Mouse (Mus musculus) liver, embryonic 13.5 days (tissue): Measurements from ENCODE around the gene Atox1. TPM values are rescaled to one million over a fixed set of nuclear protein-coding genes. Genes with fewer than 3 reads are reported as not detected.
A peak's percentile ranks its signal among the peaks of the same experiment; 100 is the strongest.

Source experiments
- ATAC-seq: fragments of 200-750 bp; cut with Nextera tagmentation; 2 replicates; pipeline ENCODE4 v1.8.0; 2017; ENCODE audit warnings: low read depth, mild to moderate bottlenecking, moderate number of reproducible peaks, moderate library complexity
- DNase-seq: peaks from one replicate; pipeline ENCODE4 v3.0.0; 2022
- H3K27ac ChIP-seq: fragments of 300-500 bp; sonication (generic); 2 replicates; pipeline ENCODE4 v1.5.1; 2015; ENCODE audit warnings: moderate library complexity, mild to moderate bottlenecking, inconsistent platforms
- H3K27me3 ChIP-seq: fragments of 300-500 bp; sonication (generic); 2 replicates; pipeline ENCODE4 v1.6.1; 2015; ENCODE audit warnings: mild to moderate bottlenecking, inconsistent platforms
- H3K36me3 ChIP-seq: fragments of 300-500 bp; sonication (generic); 2 replicates; pipeline ENCODE4 v1.6.1; 2015; ENCODE audit warnings: mild to moderate bottlenecking, inconsistent platforms
- H3K4me1 ChIP-seq: fragments of 300-500 bp; sonication (generic); replicated peaks from 2 replicates; pipeline ENCODE4 v1.6.1; 2015; ENCODE audit warnings: inconsistent platforms
- H3K4me2 ChIP-seq: fragments of 300-500 bp; sonication (generic); 2 replicates; pipeline ENCODE4 v1.6.1; 2015; ENCODE audit warnings: inconsistent platforms, mild to moderate bottlenecking, moderate library complexity
- H3K4me3 ChIP-seq: fragments of 300-500 bp; sonication (generic); replicated peaks from 2 replicates; pipeline ENCODE4 v1.5.1; 2015; ENCODE audit warnings: mild to moderate bottlenecking, inconsistent platforms
- H3K9ac ChIP-seq: fragments of 300-500 bp; sonication (generic); 2 replicates; pipeline ENCODE4 v1.6.1; 2015; ENCODE audit warnings: mild to moderate bottlenecking, inconsistent platforms
- H3K9me3 ChIP-seq: fragments of 300-500 bp; sonication (generic); replicated peaks from 2 replicates; pipeline ENCODE4 v1.6.1; 2016; ENCODE audit warnings: inconsistent platforms
- WGBS: fragments of 180-500 bp; shearing (Covaris S2); methylation state at CpG from one replicate; pipeline ENCODE4 v1.1.7; 2015; ENCODE audit not compliant: insufficient replicate concordance; 5-methylcytosine and 5-hydroxymethylcytosine counted together
- polyA plus RNA-seq: library from polyadenylated mRNA; unstranded; fragments of >200 nt; fragmentation: Nextera tagmentation; extraction: Ambion mirVana; gene quantifications from 2 replicates; pipeline ENCODE4 v1.2.1, GENCODE M21; 2015

Atox1 gene
- polyA plus RNA-seq, 1 experiment from 2014 or later: 205 TPM

- 67% methylated on average over 2 of the region's 2 CpGs for WGBS
- ATAC-seq: no peak
- no peak overlapping the region for H3K4me2 ChIP-seq
- no peak for DNase-seq
- H3K36me3 ChIP-seq: no peaks in the 10 kb centered on the region
- no peak overlapping the region for H3K9ac ChIP-seq
- H3K27me3 ChIP-seq: no peaks in the 10 kb centered on the region
- H3K4me1 ChIP-seq: peaks cover 18% of the 10 kb centered on the region
- H3K4me3 ChIP-seq: no peak overlapping the region
- no peak overlapping the region for H3K27ac ChIP-seq
- no peaks in the 10 kb centered on the region for H3K9me3 ChIP-seq
Observed at GRCm38 (mm10) chr11:55413416-55413796, 47.6 kb downstream of the Atox1 start.

GRCm38 (mm10) chr11:55412680-55413415 is 48.2 kb downstream of the Atox1 start:
- no peaks in the 10 kb centered on the region for H3K27me3 ChIP-seq
- H3K4me1 ChIP-seq: peaks cover 15% of the 10 kb centered on the region
- H3K36me3 ChIP-seq: 0 out of 2 replicates have a peak, but pooled peaks cover 3% of the 10 kb centered on the region
- ATAC-seq (no peak), DNase-seq (no peak)
- H3K27ac ChIP-seq: no peak overlapping the region
- 66% methylated on average over 10 of the region's 10 CpGs for WGBS
- H3K4me2 ChIP-seq: no peak overlapping the region
- no peak overlapping the region for H3K9ac ChIP-seq
- no peak overlapping the region for H3K4me3 ChIP-seq
- H3K9me3 ChIP-seq: no peaks in the 10 kb centered on the region

DNA sequence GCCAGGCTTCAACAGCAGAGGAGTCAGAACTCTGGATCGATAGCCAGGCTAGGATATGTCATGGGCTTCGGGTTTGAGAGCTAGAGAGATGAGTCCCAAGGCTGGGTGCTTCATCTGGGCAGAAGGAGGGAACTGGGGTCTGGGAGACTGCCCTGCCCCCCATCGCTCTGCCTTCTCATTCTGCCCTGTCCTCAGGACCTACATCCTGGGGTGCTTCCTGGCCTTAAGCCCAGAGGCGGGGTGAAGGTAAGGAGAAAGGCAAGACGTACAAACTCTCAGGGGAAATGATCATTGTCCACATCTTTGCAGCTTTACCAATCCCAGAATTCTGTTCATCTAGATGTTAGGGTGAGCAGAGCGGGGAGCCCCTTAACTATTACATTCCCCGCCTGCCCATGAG is 49.0 kb downstream of the Atox1 start:
- no peak overlapping the region for H3K4me2 ChIP-seq
- H3K4me3 ChIP-seq: no peak overlapping the region
- 62% methylated on average over 7 of the region's 7 CpGs for WGBS
- peaks cover 15% of the 10 kb centered on the region for H3K4me1 ChIP-seq
- H3K27ac ChIP-seq: no peak overlapping the region; the same call in 1 of the 2 replicates
- no peak for DNase-seq
- H3K36me3 ChIP-seq: 0 out of 2 replicates have a peak, but pooled peaks cover 6% of the 10 kb centered on the region
- no peaks in the 10 kb centered on the region for H3K9me3 ChIP-seq
- ATAC-seq: no peak
- H3K9ac ChIP-seq: no peak overlapping the region
- H3K27me3 ChIP-seq: no peaks in the 10 kb centered on the region

GRCm38 (mm10) chr11:55410502-55410901 is 50.5 kb downstream of the Atox1 start:
- Histone ChIP-seq H3K27ac (no peak overlapping the region; the same call in 1 of the 2 replicates), H3K4me3 (no peak overlapping the region), H3K27me3 (no peaks in the 10 kb centered on the region), H3K36me3 (0 out of 2 replicates have a peak, but pooled peaks cover 6% of the 10 kb centered on the region), H3K9ac (no peak overlapping the region), H3K9me3 (no peaks in the 10 kb centered on the region), H3K4me2 (no peak overlapping the region), H3K4me1 (peaks cover 11% of the 10 kb centered on the region)
- DNase-seq: no peak
- WGBS: 37% methylated on average over 3 of the region's 3 CpGs
- ATAC-seq: no peak

GRCm38 (mm10) chr11:55410005-55410404 is 51.0 kb downstream of the Atox1 start:
- Histone ChIP-seq H3K27me3 (no peaks in the 10 kb centered on the region), H3K4me2 (no peak overlapping the region), H3K9ac (no peak overlapping the region), H3K9me3 (no peaks in the 10 kb centered on the region), H3K27ac (no peak overlapping the region), H3K4me3 (no peak overlapping the region), H3K36me3 (0 out of 2 replicates have a peak, but pooled peaks cover 6% of the 10 kb centered on the region), H3K4me1 (peaks cover 7% of the 10 kb centered on the region)
- ATAC-seq (no peak), DNase-seq (no peak)
- WGBS: 61% methylated on average over 3 of the region's 3 CpGs

GRCm38 (mm10) chr11:55407133-55407532 is 53.9 kb downstream of the Atox1 start:
- H3K27ac ChIP-seq: no peak overlapping the region
- DNase-seq: no peak

DNA sequence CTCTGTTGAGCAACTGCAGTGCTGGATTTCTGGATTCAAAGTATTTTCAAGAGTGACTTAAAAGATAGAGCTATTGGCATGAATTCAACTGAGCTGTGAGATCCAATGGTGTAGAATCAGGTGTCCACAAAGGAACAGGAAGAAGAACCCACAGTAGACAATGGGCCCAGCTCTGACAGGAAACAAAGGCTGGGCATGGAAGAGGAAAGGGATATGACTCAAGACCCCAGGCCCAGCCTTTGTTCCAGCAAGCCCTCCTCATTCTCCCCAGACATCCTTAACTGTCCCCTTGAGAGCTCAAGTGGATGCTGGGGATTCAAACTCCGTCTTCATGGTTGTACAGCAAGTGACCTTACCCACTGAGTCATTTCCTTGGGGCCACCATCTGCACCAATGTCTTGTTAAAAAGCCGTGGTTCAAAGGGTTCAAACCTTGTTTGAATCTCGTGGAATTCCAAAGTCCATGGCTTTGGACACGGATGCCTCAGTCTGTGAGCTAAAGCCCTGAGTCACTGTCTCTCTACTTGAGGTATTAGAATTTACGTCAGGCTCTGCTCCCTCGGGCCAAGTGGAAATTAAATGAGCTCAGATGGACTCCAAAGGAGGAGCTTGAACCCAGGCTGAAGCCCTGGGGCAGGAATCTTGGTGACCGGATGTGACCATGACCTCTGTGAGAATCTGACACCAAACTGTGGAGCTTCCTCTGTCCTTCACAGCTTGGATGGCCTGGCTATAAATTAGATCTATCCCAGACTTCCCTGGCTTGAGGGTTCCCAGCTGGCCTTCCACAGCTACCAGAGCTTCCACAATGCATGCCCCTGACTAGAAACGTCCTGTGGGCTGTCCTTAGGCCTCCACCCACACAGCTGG is 55.2 kb downstream of the Atox1 start:
- ATAC-seq (0 out of 2 replicates have a peak, but pooled peaks have one; percentile 31), DNase-seq (no peak)
- Histone ChIP-seq H3K4me1 (no peaks in the 10 kb centered on the region), H3K27ac (peak overlapping the region; percentile 25; the same call in 1 of the 2 replicates), H3K27me3 (no peaks in the 10 kb centered on the region), H3K4me2 (no peak overlapping the region), H3K36me3 (0 out of 2 replicates have a peak, but pooled peaks cover 11% of the 10 kb centered on the region), H3K9me3 (no peaks in the 10 kb centered on the region), H3K9ac (no peak overlapping the region), H3K4me3 (no peak overlapping the region)
- WGBS: 35% methylated on average over 8 of the region's 8 CpGs

More at GRCm38 (mm10) chr11:55407133-55407532, 53.9 kb downstream of the Atox1 start:
- no peaks in the 10 kb centered on the region for H3K9me3 ChIP-seq
- WGBS: 67% methylated on average over 4 of the region's 4 CpGs
- H3K27me3 ChIP-seq: no peaks in the 10 kb centered on the region
- H3K9ac ChIP-seq: no peak overlapping the region
- ATAC-seq: no peak
- H3K4me2 ChIP-seq: no peak overlapping the region
- H3K36me3 ChIP-seq: 0 out of 2 replicates have a peak, but pooled peaks cover 6% of the 10 kb centered on the region
- H3K4me3 ChIP-seq: no peak overlapping the region
- H3K4me1 ChIP-seq: no peaks in the 10 kb centered on the region

GRCm38 (mm10) chr11:55404659-55405457 is 56.2 kb downstream of the Atox1 start:
- Histone ChIP-seq H3K27me3 (no peaks in the 10 kb centered on the region), H3K4me2 (no peak overlapping the region), H3K36me3 (0 out of 2 replicates have a peak, but pooled peaks cover 11% of the 10 kb centered on the region), H3K9me3 (no peaks in the 10 kb centered on the region), H3K27ac (peak overlapping the region; percentile 25; the same call in 1 of the 2 replicates), H3K4me3 (no peak overlapping the region), H3K9ac (no peak overlapping the region), H3K4me1 (no peaks in the 10 kb centered on the region)
- no peak for ATAC-seq
- WGBS: 53% methylated on average over 9 of the region's 9 CpGs
- no peak for DNase-seq

DNA sequence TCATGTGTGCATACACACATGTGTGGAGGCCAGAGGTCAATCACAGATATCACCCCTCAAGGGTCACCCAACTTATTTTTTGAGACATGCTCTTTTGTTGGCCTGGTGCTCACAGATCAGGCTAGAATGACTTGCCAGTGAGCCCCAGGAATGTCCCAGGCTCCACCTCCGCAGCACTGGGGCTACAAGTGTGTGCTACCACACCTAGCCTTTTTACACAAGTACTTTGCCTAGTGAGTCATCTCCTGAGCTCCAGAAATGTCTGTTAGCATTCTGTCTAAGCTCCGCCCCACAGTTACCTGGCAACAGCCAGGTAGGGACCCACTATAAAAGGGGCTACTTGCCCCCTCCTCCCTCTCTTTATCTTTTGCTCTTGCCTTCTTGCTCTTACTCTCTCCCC is 60.2 kb downstream of the Atox1 start:
- Histone ChIP-seq H3K4me1 (no peaks in the 10 kb centered on the region), H3K9ac (no peak overlapping the region), H3K27ac (no peak overlapping the region), H3K9me3 (no peaks in the 10 kb centered on the region), H3K36me3 (0 out of 2 replicates have a peak, but pooled peaks cover 5% of the 10 kb centered on the region), H3K4me3 (no peak overlapping the region), H3K27me3 (no peaks in the 10 kb centered on the region), H3K4me2 (no peak overlapping the region)
- 58% methylated on average over 2 of the region's 2 CpGs for WGBS
- no peak for ATAC-seq
- DNase-seq: no peak

DNA sequence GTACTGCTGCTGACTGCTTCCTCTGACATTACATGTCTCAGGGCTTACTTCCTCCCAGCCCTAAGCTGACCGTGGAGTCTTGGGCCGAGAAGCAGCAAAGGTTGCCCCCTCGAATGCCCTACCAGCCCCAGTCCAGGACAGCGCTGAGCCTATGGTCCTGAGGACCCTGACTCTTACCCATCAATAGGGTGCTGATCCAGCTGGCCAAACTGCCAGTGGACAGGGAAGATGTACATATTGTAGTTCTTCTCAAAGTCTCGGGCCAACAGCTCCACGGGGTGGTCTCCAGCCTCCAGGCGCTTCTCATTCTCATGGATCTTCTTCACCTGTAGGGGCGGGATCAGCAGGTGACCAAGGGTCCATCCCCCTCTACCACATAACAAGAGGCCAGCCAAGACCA is 62.7 kb downstream of the Atox1 start:
- Histone ChIP-seq H3K36me3 (0 out of 2 replicates have a peak, but pooled peaks cover 5% of the 10 kb centered on the region), H3K9ac (no peak overlapping the region), H3K4me1 (no peaks in the 10 kb centered on the region), H3K9me3 (no peaks in the 10 kb centered on the region), H3K4me3 (no peak overlapping the region), H3K4me2 (no peak overlapping the region), H3K27ac (no peak overlapping the region), H3K27me3 (no peaks in the 10 kb centered on the region)
- no peak for DNase-seq
- WGBS: 64% methylated on average over 8 of the region's 8 CpGs
- ATAC-seq: no peak
